Mouse (Mus musculus) natural killer cell, adult 2 months (primary cell): ENCODE results near the gene Lyve1.
"Not testable (repeated sequence)": the region's sequence is repeated elsewhere in the genome, so short reads cannot be mapped to it uniquely, and the experiment has no call there.

Source experiments
- DNase-seq, 2 experiments: peaks; one replicate each; pipeline ENCODE4 v3.0.0; 2022; ENCODE audit warnings: low spot score in 2 of 2

The Lyve1 gene

GRCm38 (mm10) chr7:110862751-110863289 lies at the start of gene Lyve1:
Gene Lyve1 (minus strand): TSS chr7:110863239.
- no peak for DNase-seq

GRCm38 (mm10) chr7:110908209-110909144 lies 45.4 kb upstream of the Lyve1 start:
- no peak for DNase-seq

- DNase-seq: no peak
Observed at GRCm38 (mm10) chr7:110906566-110906965, 43.5 kb upstream of the Lyve1 start.

GRCm38 (mm10) chr7:110903226-110903625 lies 40.2 kb upstream of the Lyve1 start:
- no peak for DNase-seq

GRCm38 (mm10) chr7:110897202-110897601 lies 34.2 kb upstream of the Lyve1 start:
- DNase-seq: no peak

GRCm38 (mm10) chr7:110896453-110896852 lies 33.4 kb upstream of the Lyve1 start:
- no peak for DNase-seq

- not testable (repeated sequence) for DNase-seq
Observed at GRCm38 (mm10) chr7:110895772-110896171, 32.7 kb upstream of the Lyve1 start.

GRCm38 (mm10) chr7:110894673-110895072 lies 31.6 kb upstream of the Lyve1 start:
- no peak for DNase-seq

- no peak for DNase-seq
Observed at GRCm38 (mm10) chr7:110893943-110894610, 31.0 kb upstream of the Lyve1 start.

GRCm38 (mm10) chr7:110891501-110891986 lies 28.5 kb upstream of the Lyve1 start:
- DNase-seq: no peak

GRCm38 (mm10) chr7:110881746-110882333 lies 18.8 kb upstream of the Lyve1 start:
- DNase-seq: no peak

- no peak for DNase-seq
Observed at GRCm38 (mm10) chr7:110878028-110878427, 15.0 kb upstream of the Lyve1 start.

- DNase-seq: no peak
Observed at GRCm38 (mm10) chr7:110876965-110877364, 13.9 kb upstream of the Lyve1 start.

GRCm38 (mm10) chr7:110868807-110869206 lies 5.8 kb upstream of the Lyve1 start:
- no peak for DNase-seq

GRCm38 (mm10) chr7:110867116-110867515 lies 4.1 kb upstream of the Lyve1 start:
- no peak for DNase-seq

GRCm38 (mm10) chr7:110866021-110866420 lies 3.0 kb upstream of the Lyve1 start:
- DNase-seq: no peak

- no peak for DNase-seq
Observed at GRCm38 (mm10) chr7:110865570-110865969, 2.5 kb upstream of the Lyve1 start.

GRCm38 (mm10) chr7:110865038-110865437 lies 2.0 kb upstream of the Lyve1 start:
- no peak for DNase-seq

- no peak for DNase-seq
Observed at GRCm38 (mm10) chr7:110860129-110860528, 2.9 kb downstream of the Lyve1 start.

- no peak for DNase-seq
Observed at GRCm38 (mm10) chr7:110855604-110856003, 7.4 kb downstream of the Lyve1 start.

- DNase-seq: no peak
Observed at GRCm38 (mm10) chr7:110854927-110855546, 8.0 kb downstream of the Lyve1 start.

GRCm38 (mm10) chr7:110854519-110854918 lies 8.5 kb downstream of the Lyve1 start:
- no peak for DNase-seq
